Mouse (Mus musculus) spleen, postnatal 36 days (tissue): ENCODE results near the gene Brpf1.

Experiments used
- DNase-seq, 2 experiments: peaks; one replicate each; pipeline ENCODE4 v3.0.0; 2022; ENCODE audit warnings: low spot score in 2 of 2, mixed read lengths in 1 of 2

The Brpf1 gene

DNA sequence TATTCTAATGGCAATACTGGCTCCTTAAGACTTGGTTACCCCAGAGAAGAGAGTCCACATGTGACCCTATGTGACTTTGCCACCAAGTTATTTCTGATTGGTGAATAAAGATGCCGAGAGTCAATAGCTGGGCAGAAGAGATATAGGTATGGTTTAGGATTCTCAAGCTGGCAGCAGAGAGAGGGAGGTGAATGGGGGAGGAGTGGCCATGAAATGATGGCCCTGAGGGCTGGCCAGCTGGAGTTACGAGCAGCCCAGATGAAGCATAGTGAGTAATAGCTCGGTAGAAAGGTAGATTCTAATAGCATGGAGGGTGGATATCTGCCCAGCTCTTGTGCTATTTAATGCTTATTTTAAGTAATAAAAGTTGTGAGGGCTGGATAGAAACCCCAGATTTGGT lies 45.9 kb downstream of the Brpf1 start:
- DNase-seq: no peak

DNA sequence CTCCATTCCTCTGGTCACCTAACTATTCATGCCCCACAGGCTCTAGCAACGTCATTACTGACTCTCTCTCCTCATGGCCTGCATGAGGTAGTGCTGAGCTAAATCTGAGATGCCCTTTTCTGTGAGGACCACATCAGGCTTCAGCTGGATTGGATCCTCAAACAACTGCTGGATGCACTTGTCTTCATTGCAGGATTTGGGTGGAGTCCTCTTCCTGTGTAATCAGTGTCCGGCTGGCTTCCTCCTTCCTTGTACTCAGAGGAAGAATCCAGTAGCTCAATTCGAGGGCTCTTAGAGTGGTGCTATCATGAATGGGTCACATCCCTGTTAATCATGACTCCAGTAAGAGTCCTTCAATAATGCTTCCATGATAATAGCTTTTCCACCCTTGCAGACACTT lies 46.8 kb downstream of the Brpf1 start:
- DNase-seq: no peak

DNA sequence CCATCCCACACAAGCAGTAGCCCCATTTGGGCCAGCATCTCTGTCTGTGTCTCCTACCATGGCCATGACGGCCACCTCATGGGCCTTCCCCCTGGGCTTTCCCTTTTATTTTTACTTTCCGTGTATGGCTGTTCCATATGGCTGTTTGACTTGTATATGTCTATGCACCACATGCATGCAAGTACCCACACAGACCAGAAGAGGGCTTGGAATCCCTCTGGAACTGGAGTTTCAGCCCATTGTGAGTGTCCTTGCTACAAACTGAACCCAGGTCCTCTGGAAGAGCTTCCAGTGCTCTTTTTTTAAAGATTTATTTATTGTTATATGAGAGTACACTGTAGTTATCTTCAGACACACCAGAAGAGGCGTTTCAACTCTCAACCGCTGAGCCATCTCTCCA lies 54.5 kb downstream of the Brpf1 start:
- no peak for DNase-seq

DNA sequence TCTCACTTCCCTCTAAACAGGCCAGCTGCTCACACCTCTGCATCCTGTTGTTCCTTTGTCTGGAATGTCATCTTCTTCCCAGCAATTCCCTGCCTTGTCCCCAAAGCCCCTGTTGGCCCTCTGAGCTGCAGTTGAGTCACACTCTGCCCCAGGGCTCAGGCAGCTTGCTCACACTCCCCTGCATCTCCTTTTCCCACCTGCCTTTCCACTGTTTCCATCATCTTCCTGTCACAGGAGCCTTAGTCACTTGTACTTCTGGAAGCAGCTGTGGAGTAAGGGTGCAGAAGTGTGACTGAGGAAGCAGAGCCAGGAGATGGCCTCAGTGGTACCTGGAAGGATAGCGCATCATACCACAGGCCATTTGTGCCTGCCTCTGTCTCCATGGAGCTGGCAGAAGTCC lies 55.3 kb downstream of the Brpf1 start:
- DNase-seq: no peak

DNA sequence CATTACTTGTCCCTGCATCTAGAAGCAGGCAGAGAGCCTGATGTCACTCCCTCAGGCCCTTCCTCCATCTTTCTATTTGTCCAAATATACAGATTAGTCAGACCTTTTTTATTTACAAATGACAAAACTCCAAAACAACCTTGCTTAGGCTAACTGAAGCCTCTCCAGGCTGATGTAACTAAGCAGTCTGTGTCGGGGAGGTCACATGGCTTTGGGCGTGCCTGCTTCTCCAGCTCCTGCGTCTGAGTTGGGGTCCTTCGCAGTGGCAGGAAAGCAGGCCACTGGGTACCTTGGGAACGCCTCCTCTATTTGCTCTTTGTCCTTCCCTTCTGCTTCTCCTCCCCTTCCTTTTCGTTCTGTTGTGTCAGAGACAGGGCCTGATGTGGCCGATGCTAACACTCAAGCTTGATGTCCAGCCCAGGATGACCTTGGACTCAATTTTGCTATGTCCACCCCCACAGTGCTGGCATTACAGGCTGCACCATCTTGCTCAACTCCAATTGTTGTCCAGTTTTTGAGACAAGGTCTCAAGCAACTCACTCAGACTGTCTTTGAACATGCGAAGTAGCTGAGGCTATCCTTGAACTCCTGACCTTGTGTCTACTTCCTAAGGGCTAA lies 57.7 kb downstream of the Brpf1 start:
- DNase-seq: no peak

DNA sequence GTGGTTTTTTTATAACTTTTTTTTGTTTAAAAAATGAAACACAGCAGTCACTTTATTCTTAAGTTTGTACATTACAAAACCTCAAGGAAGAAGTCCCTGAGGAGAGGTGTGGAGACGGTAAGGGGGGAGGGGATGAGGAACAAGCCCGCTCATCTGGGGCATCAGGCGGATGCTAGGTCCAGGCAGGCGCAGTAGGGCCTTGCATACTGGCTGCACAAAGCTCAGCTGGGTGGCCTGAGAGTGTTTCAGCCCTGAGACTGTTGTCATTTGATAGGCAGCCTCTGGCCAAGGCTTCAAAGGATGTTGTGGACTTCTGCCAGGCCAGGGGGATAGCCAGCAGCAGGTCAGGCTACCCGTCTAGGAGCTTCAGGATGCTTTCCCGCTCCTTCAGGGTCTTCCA lies 59.7 kb downstream of the Brpf1 start:
- no peak for DNase-seq

DNA sequence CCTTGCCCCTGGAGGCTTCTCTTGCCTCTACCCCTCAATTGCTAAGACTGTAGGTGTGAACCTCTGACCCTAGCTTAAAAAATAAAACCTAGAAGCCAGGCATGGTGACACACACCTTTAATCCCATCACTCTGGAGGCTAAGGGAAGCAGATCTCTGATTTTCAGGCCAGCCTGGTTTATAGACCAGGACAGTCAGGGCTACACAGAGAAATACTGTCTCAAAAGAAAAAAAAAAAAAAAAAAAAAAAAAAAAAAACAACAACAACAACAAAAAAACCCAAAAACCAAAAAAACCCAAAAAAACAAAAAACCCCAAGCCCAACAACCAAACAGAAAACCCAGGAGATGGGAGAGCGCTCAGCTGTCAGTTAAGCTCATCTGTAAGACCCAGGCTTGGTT lies 60.6 kb downstream of the Brpf1 start:
- no peak for DNase-seq

DNA sequence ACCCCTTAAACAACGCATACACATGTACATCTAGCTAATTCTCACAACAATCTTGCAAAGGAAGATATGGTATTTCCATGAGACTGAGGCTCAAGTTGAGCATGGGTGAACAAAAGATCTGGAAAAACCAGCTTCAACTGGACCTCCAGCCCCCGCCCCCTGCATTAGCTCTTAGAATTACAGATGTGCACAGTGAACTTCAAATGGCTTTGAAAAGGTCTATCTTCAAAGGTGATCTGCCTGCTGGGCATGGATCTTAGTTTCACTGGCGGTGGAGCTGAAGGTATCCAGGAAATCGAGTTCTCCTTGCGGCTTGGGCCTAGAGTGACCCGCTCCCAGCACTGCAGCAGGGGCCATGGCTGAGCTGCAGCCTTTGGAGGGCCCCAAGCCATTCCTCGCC lies 61.2 kb downstream of the Brpf1 start:
- no peak for DNase-seq

DNA sequence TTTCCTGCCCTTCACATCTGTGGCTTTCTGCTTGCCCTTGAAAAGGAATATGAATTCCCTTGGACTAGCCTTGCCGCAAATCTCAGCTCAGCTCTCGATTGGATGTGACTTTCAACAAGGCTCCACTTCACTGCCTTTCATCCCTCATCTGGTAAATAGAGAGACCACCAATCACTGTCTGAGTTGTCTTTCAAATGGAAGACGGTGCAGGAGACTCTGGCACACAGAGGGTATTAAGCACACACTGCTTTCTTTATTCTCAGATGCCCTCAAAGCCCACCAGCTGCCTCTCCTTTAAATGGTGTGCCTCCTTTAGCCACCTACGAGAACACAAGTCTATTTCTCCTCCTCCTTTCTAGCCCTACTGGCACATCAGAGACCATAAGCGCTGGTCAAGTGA lies 61.6 kb downstream of the Brpf1 start:
- no peak for DNase-seq

DNA sequence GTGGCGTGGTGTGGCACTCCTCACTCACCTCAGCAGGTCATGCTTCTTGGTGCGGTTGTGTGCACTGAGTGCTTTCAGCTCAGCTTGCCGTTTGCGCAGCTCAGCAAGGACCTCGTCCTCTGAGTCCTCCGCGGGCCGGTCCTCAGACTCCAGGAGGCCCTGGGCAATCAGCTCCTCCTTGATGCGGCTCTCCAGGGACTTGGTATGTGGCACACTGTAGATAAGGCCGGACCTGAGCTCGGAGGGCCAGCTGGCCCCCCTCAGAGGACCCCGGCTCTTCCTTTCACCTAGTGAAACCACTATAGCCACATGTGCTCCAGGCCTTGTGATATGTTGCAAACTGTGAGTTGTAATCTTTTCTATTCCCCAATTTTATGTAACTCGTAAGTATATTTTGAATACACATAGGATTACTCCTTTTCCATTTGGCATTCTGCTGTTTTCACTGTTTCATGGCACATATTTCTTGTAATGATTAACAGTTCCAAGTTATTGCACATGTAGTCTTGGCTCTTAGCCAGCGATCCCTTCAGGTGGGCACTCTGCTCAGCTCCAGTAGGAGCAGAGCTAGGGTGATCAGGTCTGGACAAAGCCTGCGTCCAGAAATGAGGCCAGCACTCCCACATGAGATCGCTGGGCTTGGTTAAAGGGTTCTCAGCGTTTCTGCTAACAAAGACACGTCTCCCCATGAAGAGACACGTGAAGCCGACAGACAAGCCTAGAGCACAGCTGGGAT lies 63.4 kb downstream of the Brpf1 start:
- no peak for DNase-seq

DNA sequence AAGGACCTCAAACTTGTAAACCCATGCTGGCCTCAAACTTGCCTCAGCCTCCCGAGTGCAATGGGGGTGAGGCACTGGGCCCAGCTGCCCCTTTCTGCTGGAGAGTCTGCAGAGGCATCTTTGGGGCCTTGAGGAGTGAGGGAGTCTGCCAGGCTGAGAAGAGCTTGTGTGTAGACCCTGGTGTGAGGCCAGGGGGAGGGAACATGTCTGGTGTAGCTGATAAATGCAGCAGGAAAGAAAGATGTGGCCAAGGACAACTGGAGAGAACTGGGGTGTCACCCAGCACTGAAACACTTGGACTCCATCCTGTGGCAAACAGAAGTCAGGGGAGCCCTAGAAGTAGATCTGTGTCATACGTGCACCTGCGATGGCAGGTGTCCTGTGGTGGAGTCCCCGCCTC lies 66.6 kb downstream of the Brpf1 start:
- DNase-seq: no peak
